Mouse (Mus musculus) kidney, adult 9 months (tissue): ENCODE measurements around the gene Psen2.
A peak's percentile ranks its signal among the peaks of the same experiment; 100 is the strongest.

Source experiments
- DNase-seq: peaks from one replicate; pipeline ENCODE4 v3.0.0; 2022

The Psen2 gene

DNA sequence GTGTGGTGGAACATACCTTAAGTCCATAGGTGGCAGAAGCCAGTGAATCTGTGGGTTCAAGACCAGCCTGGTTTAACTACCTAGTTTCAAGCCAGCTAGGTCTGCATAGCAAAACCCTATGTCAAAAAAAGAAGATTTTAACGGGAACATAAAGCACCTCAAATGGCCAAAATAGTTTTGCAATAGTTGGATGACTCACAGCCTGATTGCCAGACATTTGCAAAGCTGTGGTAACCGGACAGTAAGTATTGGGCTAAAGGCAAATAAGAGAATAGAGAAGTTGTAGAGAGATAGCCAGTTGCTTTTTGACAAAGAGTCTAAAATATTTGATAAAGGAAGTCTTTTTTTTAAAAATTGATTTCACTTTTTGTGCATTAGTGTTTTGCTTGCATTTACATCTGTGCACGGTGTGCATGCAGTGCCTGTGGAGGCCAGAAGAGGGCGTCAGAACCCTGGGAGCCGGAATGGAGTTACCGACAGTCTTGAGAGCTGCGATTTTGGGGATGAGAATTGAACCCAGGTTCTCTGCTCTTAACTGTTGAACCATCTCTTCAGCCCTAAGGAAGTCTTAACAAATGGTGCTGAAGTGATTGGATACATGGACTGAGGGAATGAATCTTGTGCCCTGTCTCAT is at the start of gene Psen2:
Psen2 (minus strand) TSS at position 75 of the 634 bp plus-strand sequence.
- DNase-seq: no peak

DNA sequence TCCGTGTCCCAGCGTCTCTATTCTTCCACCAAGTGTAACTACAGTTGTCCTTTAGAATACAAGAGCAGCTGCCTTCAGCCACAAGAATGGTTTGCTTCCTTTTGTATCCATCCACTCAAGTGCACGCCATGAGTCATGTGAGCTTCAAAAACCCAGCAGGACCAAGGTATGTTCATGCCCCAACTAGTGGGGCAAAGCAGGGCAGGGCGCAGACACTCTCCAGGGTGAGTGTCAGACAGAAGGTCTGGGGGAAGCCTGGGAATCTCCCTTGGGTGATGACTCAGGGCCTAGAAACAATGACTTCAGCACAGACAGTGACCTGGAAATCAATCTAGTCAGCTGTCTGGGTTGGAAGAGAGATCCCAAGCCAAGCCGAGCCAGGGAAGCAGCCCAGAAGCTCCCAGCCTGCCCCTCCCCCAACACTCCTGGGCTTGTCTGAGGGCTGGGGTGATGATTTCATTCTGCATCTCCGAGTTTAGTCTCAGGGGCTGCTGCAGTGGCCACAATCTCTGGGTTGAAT is 49.6 kb upstream of the Psen2 start:
- DNase-seq: peak; percentile 43

DNA sequence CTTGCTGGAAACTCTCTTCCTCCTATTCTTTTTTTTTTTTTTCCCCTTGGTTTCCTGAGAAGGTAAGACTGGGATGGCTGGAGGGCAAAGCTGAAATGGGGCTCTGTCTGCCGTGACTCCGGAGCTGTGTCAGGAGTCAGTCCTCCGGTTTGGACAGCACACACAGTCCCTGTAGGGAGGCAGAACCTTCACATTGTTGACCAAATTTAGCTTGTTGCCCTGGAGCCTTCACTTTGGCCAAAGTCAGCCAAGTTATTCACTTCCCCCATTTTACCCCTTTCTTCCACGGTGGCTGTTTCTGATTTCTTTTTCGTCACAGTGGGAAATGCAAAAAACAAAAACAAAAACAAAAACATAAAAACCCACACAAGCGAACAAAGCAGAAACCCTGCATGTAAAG is 49.0 kb upstream of the Psen2 start:
- no peak for DNase-seq

DNA sequence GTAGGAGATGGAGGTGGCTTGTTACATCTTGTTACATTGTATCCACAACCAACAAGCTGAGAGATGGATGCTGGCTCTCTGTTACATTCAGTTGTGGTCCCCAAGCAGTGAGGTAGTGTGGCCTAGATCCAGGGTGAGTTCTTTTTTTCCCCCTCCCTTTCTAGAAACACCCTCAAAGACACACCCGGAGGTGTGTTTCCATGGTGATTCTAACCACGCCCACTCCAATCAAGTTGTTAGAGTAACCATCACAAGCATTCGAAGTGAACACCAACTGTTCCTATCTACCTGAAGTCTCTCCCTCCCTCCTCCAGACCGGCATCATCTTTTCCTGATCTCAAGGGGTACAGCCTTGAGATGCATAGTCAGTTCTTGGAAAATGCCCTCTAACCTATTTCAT is 45.7 kb upstream of the Psen2 start:
- no peak for DNase-seq

DNA sequence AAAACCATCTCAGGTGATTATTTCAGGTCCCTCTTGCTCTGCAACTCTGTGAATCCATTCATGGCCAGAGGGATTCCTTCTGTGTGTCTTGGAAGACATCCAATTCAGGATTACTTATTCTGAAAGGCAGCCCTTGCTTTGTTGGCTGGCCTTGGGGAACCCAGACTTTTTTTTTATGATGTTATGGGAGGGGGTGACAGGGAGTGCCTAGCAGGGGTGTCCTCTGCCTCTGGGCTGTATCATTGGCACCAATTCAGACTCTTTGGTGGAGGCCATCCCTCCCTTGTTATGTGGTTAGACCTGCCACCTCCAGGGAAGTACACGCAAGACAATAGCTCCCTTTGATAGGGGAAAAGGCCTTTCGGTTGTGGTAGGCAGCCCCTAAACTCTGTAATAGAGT is 44.4 kb upstream of the Psen2 start:
- no peak for DNase-seq

DNA sequence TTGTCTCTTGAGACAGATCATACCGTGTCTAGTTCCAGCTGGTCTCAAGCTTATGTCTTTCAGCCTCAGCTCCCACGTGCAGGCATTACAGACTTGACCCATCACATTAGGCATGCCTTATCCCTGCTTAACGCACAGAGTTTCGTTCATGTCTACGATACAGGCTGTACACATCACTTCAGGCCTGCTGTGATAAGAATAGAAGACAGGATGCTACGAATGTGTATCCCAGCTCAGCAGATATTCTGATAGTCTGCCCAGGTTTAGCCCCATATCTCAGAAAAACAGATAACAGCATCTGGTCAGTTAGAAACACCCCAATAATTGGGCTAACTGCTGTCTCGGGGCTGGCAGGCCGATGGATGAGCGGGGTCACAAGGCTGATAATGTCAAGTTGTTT is 43.7 kb upstream of the Psen2 start:
- DNase-seq: no peak

DNA sequence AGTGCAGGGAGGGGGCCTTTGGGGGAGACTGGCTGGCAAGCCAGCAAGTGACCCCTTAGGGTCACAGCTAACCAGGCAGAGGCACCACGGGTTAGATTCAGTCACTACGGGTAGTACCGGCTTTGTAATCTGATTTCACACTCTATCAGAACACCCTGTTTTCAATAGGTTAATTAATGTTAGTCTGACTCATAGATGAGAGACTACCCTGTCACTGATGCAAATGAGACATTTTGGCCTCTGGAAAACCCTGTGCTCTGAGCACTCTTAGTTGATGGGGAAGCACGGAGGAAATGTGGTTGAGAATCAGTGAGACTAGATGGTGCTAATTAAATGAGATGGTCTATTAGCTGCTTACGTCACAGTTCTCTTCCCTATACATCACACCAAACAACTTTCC is 40.4 kb upstream of the Psen2 start:
- no peak for DNase-seq

DNA sequence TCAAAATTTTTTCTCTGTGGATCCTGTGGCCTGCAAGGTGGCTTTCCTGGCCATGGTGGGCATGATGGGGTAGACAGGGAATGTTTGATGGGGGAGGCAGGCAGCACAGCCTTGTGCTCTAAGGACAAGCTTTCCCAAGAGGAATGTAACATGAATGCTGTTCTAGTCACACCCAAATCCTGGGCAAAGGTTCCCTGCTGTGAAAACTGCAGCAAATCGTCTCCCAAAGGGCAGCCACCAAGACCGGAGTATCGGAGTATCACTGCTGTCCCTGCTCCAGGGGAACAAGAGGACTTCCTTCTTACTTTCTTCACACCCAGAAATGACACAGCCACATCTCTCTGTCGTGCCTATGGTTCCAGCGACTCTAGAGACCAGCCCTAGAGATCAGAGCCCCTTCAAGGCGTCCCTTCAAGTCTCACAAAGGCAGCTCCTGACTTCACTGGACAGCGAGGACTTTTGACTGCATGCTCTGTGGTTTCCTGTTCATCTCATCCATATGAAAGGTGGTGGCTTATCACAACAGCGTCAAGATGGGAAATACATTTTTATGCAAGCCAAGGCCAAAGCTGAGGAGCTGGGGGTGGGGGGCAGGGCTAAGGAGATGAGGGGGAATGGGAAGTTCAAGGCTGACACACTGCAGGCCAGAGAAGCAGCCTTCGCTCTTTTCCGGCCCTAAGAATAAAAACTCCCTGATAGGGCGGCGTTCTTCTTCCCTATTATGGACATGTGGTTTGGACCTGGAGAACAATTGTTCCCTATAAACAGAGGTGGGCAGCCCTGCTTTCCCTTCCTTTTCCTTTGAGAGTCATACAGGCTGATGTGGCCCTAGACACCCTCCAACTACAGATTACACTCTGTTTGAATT is 39.2 kb upstream of the Psen2 start:
- peak; percentile 64 for DNase-seq

DNA sequence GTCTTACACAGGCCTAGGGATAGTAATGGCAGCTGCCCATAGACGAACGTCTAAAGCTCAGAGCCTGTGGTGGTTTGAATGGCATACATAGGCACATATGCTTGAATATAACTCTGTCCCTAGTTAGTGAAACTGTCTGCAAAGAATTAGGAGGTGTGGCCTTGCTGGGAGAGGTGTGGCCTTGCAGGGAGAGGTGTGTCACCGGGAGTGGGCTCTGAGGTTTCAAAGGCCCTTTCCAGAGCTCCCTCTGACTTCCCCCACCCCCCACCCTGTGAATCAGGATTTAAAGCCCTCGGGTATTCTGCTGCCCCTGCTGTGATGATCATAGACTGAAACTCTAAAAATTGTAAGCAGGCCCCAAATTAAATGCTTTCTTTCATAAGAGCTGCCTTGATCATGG is 37.8 kb upstream of the Psen2 start:
- DNase-seq: no peak

DNA sequence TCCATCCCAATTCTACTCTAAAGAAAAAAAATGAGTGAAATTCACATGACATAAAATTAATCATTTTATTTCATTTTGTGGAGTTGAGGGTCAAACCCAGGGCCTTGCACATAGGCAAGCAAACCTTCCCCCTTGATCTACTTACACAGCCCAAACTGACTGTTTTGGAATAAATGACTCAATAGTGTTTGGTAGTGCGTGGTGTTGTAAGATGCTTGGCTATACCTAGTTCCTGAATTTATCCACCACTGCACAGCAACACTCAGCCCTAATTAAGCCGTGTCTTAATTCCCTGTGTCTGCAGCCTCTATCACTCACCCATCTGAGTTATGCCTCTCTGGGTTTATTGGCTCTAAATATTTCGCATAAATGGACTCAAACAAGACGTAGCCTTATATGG is 37.1 kb upstream of the Psen2 start:
- DNase-seq: no peak

DNA sequence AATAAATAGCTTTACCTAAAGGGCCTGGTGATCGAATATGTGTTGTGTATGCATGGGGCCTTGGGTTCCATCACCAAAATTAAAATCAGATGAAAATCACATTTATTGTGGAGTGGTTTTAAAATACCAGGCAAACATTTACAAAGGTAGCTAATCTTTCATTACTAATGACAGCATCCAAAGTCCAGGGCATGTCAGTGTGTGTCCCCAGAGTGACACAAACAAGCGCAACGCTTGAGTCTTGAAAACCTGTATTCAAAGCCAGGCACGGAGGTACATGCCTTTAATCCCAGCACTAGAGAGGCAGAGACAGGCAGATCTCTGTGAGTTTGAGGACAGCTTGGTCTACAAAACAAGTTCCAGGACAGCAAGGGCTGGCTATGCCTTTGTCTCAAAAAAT is 36.5 kb upstream of the Psen2 start:
- DNase-seq: no peak

DNA sequence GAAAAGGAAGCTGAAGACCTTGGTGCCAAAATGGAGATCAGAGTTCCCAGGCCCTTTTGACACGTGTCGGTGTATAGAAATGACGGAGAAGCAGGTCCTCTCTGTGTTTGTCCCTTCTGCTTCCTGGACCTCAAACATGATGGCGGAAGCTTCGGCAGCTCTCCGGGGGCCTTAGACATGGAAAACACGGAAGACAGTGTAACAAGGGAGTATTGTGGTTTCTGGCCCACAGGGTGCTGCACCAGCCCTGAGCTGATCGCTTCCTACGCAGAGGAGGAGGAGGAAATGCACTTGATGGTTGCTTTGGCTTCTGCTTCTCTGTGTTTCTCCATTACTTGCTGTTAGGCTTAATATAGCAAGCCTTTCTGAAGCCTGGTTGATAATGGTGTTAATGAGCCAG is 32.9 kb upstream of the Psen2 start:
- no peak for DNase-seq

DNA sequence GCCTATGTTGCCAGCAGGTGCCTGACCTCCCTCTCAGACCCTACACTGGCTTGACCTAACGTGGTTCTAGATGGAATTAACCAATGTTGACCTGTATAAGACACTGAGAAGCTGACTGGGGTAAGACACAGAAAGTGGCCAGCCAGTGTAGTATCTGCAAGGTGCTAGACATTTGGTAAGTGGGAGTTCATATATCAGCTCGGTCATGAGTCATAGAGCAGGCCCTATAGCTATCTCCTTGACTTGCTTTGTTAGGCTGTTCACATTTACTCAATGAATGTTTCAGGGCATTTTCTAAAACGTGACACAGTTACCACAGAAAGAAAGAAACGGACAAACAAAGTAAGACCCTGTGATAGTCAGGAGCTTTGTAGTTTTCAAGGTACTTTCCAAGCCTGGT is 27.1 kb upstream of the Psen2 start:
- no peak for DNase-seq

DNA sequence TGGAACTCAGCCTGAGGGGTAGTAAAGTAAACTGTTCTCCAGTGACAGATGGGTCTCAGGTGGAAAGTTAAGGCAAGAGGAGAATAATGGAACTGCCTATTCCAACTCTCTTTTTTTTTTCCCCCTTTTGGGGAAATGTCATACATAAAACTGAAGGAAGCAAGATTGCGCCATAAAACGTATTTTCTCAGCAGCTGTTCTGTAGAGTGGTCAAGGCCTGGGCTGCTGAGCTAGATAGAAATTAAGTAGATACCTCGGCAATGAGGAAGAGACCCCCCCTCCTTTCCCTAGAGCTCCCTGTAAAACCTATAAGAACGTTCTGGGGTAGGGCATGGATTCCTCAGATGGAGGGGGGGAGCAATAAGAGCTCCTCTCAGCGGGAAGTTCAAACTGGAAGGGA is 26.6 kb upstream of the Psen2 start:
- no peak for DNase-seq

DNA sequence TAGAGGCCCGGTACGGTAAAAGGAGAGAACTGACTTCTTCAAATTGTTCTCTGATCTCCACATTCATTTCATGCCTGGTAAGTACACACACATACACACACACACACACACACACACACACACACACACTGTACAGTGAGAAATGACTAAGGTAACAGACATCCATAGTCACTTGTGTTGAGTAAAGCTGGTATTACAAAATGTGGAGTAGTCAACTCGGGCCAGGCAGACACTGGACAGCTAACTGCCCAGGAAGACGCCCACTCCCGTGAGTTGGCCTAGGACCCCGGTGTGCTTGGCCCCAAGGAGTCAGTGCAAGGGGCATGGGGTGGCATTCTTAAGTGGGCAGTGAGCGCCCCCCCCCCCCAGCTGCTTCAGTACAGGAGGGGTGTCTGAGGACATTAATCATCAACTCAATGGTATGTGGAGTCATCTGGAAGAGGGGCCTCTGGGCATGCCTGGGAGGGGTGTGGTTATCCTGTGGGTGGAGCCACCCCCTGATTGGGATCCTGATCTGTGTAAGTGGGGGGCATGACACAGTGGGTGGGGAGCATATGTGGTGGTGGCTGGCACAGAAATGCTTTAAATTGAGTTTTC is 25.7 kb upstream of the Psen2 start:
- DNase-seq: no peak

DNA sequence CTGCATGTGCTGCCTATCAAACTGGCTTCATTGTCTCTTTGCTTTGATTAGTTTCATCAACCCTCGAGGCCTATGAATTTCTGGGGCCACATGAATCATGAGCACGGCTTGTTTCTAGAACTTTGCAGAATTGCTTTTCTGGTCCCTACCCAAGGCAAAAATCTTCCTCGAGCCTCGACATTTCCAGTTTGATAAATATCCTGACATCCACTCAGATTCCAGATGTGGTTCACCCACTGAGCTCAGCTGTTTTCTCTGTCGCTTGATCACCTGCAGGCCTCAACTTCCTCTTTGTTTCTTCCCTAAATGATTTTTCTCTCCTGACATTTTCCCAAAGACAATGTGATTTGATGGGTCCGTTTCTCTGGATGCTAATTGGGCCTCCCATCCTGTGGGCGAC is 25.0 kb upstream of the Psen2 start:
- no peak for DNase-seq

DNA sequence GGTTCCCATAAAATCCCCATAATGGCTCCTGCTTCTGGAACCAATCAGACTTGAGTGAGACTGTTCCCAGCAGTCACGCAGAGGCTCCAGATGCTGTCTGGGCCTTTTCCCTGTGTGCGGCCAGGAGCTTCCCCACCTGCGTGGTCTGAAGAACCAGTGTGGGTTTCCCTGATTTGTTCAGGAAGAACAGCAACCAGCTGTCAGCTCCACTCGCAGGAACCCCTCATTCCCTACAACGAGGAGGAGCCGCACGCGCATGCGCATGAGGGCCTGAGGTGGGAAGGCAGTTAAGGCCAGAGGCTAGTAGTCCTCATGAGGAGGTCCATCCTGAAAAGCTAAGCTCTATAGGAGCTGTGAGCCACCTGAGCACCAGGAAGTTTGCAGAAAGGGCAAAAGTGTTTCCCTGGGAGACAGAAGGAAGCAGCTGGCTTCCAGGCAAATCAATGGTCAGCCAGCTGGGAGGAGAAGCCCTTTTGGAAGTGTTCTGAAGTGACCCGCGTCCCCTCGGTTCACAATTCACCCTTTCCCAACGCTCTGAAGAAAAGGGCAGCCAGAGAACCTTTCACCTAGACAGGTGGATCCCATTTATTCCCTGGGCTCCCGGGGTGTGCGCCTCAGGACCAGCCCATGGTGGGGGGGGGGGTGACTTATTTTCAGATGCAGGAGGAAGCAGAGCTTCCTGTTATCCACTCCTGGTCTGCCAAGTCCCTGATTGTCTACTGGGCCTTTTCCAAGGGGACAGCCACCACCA is 23.0 kb upstream of the Psen2 start:
- DNase-seq: no peak

DNA sequence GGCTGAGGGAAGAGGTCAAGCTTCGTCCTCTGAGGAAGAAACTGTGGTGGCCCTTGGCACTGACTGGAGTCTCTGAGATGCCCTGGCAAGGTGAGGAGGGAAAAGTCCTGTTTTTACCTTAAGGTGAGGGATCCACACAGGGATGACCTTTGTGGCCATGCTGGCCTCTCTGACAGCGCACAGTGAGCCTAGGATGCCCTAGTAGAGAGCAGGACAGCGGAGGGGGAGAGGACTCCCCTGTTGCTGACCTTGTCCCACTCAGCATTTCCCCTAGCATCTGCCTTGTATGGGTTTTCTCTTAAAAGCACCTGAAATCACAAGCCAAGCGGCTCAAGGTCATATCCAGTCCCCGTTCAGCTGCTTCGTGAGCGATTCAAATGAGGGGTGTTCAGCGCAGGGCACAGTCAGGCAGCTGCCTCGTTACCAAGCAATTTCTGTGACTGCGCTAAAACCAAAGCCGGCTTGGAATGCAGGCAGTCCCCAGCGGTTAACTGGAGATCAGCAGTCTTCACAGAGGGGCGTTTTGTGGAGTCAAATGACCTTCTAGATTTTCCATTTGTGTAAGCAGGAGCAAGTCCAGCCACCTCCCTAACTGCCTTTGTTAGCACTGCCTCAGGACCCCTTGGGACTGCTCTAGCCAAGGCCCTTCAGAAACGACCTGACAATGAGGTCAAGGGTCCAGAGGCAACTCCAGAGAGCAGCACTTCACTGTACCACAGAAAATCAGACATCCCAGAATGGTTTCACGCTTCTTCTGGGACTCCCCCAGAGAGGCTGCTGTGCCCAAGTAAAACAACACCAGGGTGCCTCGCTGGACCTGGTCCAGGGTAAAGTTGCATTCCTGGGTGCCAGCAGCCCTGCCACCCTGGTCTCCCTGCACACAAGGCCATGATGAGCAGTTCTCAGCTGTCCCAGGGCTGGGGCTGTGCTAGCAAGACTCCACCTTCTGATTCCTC is 20.9 kb upstream of the Psen2 start:
- DNase-seq: peak; percentile 68

DNA sequence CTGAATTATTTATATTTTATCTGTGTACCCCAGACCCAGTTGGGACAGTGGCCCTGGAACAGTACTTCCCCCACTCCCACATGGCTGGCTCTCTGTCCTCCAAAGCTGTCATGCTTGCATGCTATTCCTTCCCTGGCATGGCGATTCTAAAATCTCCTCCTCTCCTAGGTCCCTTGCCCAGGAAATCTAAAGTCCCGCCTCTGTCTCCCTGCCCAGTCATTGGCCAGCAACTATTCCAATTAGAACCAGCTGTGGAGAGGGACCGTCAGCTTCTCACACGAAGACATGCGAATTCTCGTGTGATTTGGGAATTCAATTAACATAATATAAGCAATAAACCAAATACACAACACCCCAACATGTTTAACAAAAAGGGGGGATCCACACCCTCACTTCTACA is 19.3 kb upstream of the Psen2 start:
- DNase-seq: no peak

DNA sequence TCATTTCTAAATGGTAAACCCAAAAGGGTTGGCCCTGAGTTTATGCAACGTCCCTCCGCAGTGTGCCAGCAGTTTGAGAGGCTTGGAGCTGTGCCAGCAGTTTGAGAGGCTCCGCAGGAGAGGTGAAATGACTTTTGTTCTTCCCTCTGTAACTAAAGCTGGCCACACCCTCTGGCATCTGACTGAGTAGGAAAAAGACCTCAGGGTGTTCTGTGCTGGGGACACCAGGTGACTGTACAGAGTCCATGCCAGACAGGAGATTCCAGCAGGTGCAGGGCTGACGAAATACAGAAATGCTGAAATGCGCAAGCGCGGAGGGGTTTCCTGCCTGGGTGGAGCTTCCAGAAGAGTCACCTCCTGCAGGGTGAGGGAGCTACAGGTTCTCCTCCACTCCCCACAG is 16.4 kb upstream of the Psen2 start:
- DNase-seq: peak; percentile 96

DNA sequence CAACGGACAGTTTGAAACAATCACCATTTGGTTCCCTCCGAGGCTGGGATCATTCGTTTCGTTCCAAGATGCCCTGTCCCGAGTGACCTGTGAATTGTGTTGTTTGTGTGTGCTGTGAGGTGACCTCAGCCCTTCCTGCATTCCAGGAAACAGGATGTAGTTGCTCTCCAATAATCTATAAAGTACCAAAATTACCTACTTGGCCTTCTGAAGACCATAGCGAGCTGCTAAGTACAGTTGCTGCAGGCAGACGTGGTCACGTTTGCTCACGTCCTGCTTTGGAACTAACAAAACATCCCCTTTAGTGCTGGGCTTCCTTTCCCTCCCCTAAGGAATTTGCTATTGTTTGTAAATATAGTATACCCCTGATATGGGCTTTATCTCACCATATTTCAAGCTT is 14.3 kb upstream of the Psen2 start:
- peak; percentile 59 for DNase-seq

DNA sequence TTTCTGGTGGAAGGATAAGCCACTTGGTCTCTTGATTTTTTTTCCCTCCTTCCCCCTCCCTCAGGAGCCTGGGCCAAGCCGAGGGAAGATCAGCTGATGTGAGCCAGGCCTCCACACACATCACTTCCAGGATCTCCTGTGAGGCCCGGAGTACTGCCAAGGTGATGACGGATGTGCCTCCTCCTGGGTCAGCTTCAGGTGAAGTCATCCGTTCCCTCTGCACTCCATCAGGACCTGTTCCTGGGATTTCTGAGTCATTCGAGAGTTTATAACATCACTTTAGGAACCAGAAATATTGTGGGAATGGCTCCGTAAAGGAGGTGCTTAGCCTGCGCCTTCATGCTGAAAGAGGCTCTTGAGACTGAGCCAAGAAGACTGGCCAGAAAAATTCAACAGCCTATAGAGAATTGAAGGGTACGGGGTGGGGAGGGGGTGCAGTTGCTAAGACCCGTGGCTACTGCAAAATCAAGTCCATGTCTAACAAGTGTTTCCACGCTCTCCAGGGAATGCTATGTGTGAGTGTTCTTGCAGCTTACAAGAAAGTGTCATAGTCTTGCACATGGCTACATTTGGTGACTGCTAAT is 11.6 kb upstream of the Psen2 start:
- peak; percentile 35 for DNase-seq
